Mouse (Mus musculus) ES-E14 (cell line): ENCODE results near the gene Iqcf6. TPM values are rescaled to one million over a fixed set of nuclear protein-coding genes. Genes with fewer than 3 reads are reported as not detected.

ENCODE experiments used
- DNase-seq: peaks from one replicate; pipeline ENCODE4 v3.0.0-alpha.2; 2013; ENCODE audit warnings: low read depth, low spot score
- H3K27ac ChIP-seq: 2 replicates; pipeline ENCODE4 v1.5.1; 2012; ENCODE audit warnings: low read depth, mild to moderate bottlenecking, low read length, moderate library complexity, mixed read lengths; ENCODE audit not compliant: poor library complexity, insufficient read depth, severe bottlenecking
- H3K36me3 ChIP-seq: 2 replicates; pipeline ENCODE4 v1.6.1; 2012; ENCODE audit warnings: mild to moderate bottlenecking, low read length, moderate library complexity, mixed read lengths; ENCODE audit not compliant: control insufficient read depth, poor library complexity, insufficient read depth, severe bottlenecking
- H3K4me1 ChIP-seq, 2 experiments: fragments of 150-350 bp in 1 of 2; sonication (generic) in 1 of 2; 2 replicates each; pipeline ENCODE4 v1.6.1; 2012; ENCODE audit warnings: low read length in 2 of 2, mild to moderate bottlenecking in 1 of 2, mixed read lengths in 1 of 2; ENCODE audit not compliant: control insufficient read depth in 2 of 2, insufficient read depth in 2 of 2, poor library complexity in 1 of 2
- H3K4me3 ChIP-seq, 2 experiments: fragments of 150-350 bp in 1 of 2; sonication (generic) in 1 of 2; 2 replicates each; pipeline ENCODE4 v1.5.1; 2012; ENCODE audit warnings: low read length in 2 of 2, low read depth in 1 of 2, mild to moderate bottlenecking in 1 of 2, mixed read lengths in 1 of 2; ENCODE audit not compliant: insufficient read depth in 1 of 2, poor library complexity in 1 of 2, severe bottlenecking in 1 of 2
- H3K9ac ChIP-seq: 2 replicates; pipeline ENCODE4 v1.6.1; 2012; ENCODE audit warnings: low read depth, mild to moderate bottlenecking, low read length, mixed read lengths; ENCODE audit not compliant: poor library complexity, insufficient read depth, severe bottlenecking
- H3K9me3 ChIP-seq: fragments of 150-350 bp; sonication (generic); 2 replicates; pipeline ENCODE4 v1.6.1; 2012; ENCODE audit warnings: low read depth, mild to moderate bottlenecking, low read length; ENCODE audit not compliant: control insufficient read depth, insufficient read depth
- CHD2 ChIP-seq: IDR thresholded peaks from 2 replicates; pipeline ENCODE4 v1.6.1; 2014; ENCODE audit warnings: mild to moderate bottlenecking, low read depth, low read length, inconsistent platforms
- HCFC1 ChIP-seq: IDR thresholded peaks from 2 replicates; pipeline ENCODE4 v1.6.1; 2012; ENCODE audit warnings: low read length, inconsistent platforms, borderline replicate concordance; ENCODE audit not compliant: insufficient read depth
- MAFK ChIP-seq: IDR thresholded peaks from 2 replicates; pipeline ENCODE4 v1.6.1; 2014; ENCODE audit warnings: mild to moderate bottlenecking, low read depth, low read length, inconsistent platforms; ENCODE audit not compliant: insufficient read depth
- ZC3H11A ChIP-seq: IDR thresholded peaks from 2 replicates; pipeline ENCODE4 v1.6.1; 2012; ENCODE audit warnings: low read depth, mild to moderate bottlenecking, inconsistent platforms, low read length, borderline replicate concordance
- ZNF384 ChIP-seq: IDR thresholded peaks from 2 replicates; pipeline ENCODE4 v1.6.1; 2012; ENCODE audit warnings: low read depth, low read length, inconsistent platforms
- in situ Hi-C, 2 experiments: fragments of 600-800 bp; cut with MboI; formaldehyde crosslinking; loops; one replicate each; pipeline ENCODE4 v1.15.1; 2025; ENCODE audit warnings: low sequenced_read_pairs in 2 of 2, inconsistent platforms in 1 of 2; ENCODE audit not compliant: unreplicated experiment in 2 of 2
- total RNA-seq: library from RNA; depleted of rRNA; stranded (reverse); fragments of 300-350 nt; gene quantifications from 2 replicates; pipeline ENCODE4 v1.2.3, GENCODE M21; 2012

The Iqcf6 gene
- total RNA-seq, 1 experiment: not detected

GRCm38 (mm10) chr9:106595836-106596235, 30.5 kb upstream of the Iqcf6 start:
- Histone ChIP-seq H3K9ac (no peak overlapping the region), H3K27ac (no peak overlapping the region), H3K9me3 (no peaks in the 10 kb centered on the region), H3K36me3 (no peaks in the 10 kb centered on the region), H3K4me1 (no peaks in the 10 kb centered on the region), H3K4me3 (no peak overlapping the region)
- TF ChIP-seq CHD2 (no peak), ZC3H11A (no peak), ZNF384 (no peak), MAFK (no peak), HCFC1 (no peak)
- in situ Hi-C loops: no loop called here
- no peak for DNase-seq

- H3K27ac ChIP-seq: no peak overlapping the region
- H3K9ac ChIP-seq: no peak overlapping the region
- H3K4me3 ChIP-seq: no peak overlapping the region; a peak in 1 of 4 replicates
- DNase-seq: no peak
- TF ChIP-seq ZNF384 (no peak), CHD2 (no peak), MAFK (no peak), ZC3H11A (no peak), HCFC1 (no peak)
- in situ Hi-C loops: no loop called here
- H3K4me1 ChIP-seq: no peaks in the 10 kb centered on the region
- no peaks in the 10 kb centered on the region for H3K9me3 ChIP-seq
- H3K36me3 ChIP-seq: no peaks in the 10 kb centered on the region
Measured at GRCm38 (mm10) chr9:106598466-106598865, 27.9 kb upstream of the Iqcf6 start.

- Histone ChIP-seq H3K36me3 (no peaks in the 10 kb centered on the region), H3K27ac (no peak overlapping the region), H3K9me3 (no peaks in the 10 kb centered on the region), H3K4me1 (no peaks in the 10 kb centered on the region), H3K4me3 (no peak overlapping the region), H3K9ac (peak overlapping the region; percentile 11; the same call in 1 of the 2 replicates)
- DNase-seq: peak; percentile 64
- in situ Hi-C loops: no loop called here
- TF ChIP-seq ZNF384: peak; percentile 84
- TF ChIP-seq MAFK: no peak
- TF ChIP-seq ZC3H11A: peak; percentile 23; the same call in 1 of the 2 replicates
Measured at GRCm38 (mm10) chr9:106600546-106600945, 25.8 kb upstream of the Iqcf6 start.

- no peaks in the 10 kb centered on the region for H3K4me1 ChIP-seq
- in situ Hi-C loops: no loop called here
- no peak overlapping the region for H3K4me3 ChIP-seq
- no peaks in the 10 kb centered on the region for H3K9me3 ChIP-seq
- no peaks in the 10 kb centered on the region for H3K36me3 ChIP-seq
- TF ChIP-seq MAFK: no peak
- TF ChIP-seq ZC3H11A: no peak
- DNase-seq: no peak
- no peak overlapping the region for H3K9ac ChIP-seq
- H3K27ac ChIP-seq: no peak overlapping the region
Measured at GRCm38 (mm10) chr9:106610727-106611126, 15.7 kb upstream of the Iqcf6 start.

- Histone ChIP-seq H3K9me3 (no peaks in the 10 kb centered on the region), H3K4me3 (no peak overlapping the region), H3K4me1 (no peaks in the 10 kb centered on the region), H3K36me3 (no peaks in the 10 kb centered on the region), H3K27ac (no peak overlapping the region), H3K9ac (no peak overlapping the region)
- TF ChIP-seq CHD2 (no peak), MAFK (no peak), HCFC1 (no peak), ZC3H11A (no peak), ZNF384 (no peak)
- in situ Hi-C loops: no loop called here
- DNase-seq: no peak
Measured at GRCm38 (mm10) chr9:106613951-106614350, 12.4 kb upstream of the Iqcf6 start.
